Mouse (Mus musculus) kidney, postnatal 25 days (tissue): Measurements from ENCODE around the gene Rpl5.
"Not testable (repeated sequence)": the region's sequence is repeated elsewhere in the genome, so short reads cannot be mapped to it uniquely, and the experiment has no call there.

ENCODE experiments used
- DNase-seq, 2 experiments: peaks; one replicate each; pipeline ENCODE4 v3.0.0; 2021; ENCODE audit warnings: mixed read lengths in 2 of 2

Gene Rpl5

DNA sequence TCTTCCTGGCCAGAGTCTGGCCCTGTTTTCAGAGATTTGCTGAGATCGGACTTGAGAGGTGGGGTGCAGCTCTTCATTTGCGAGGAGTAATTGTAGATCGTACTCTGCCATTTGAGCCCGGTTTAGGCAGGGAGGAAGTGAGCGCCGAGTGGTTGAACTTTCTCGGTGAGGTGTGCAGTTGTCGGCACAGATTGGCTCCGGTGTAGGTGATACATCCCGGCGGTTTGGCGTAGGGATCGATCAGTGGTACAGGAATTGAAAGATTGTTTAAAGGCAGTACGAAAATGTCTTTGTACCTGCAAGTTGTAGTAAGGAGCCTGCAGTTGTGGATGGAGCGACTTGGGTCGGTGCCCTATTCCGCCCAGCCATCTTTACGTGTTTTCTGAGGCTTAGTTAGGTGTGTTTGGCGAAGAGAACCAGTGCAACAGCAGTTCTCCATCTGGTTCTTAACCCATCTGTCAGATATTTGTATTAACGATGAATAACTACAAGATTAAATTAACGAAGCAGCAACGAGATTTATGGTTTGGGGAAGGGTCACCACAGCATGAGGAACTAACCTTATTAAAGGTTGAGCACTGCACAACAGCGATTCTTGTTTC lies 813 bp downstream of the Rpl5 start:
- DNase-seq = no peak

DNA sequence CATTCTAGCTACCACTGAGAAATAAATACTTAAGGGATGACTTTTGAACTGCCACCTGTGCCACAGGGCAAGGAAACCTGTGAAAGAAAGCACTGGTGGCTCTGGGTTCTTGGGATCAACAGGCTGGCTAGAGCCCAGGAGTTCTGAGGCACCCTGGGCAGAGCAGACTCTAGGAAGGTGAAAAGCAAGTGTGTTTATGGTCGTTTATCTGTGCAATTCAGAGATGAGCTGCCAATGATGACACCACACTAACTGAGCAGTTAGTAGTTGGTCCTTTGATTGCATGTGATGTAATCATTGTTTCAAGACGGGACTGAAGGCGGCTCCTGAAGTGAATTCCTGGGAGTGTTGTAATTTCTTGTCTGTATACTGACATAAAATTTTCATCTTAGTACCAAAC lies 4.0 kb downstream of the Rpl5 start:
- DNase-seq = no peak

DNA sequence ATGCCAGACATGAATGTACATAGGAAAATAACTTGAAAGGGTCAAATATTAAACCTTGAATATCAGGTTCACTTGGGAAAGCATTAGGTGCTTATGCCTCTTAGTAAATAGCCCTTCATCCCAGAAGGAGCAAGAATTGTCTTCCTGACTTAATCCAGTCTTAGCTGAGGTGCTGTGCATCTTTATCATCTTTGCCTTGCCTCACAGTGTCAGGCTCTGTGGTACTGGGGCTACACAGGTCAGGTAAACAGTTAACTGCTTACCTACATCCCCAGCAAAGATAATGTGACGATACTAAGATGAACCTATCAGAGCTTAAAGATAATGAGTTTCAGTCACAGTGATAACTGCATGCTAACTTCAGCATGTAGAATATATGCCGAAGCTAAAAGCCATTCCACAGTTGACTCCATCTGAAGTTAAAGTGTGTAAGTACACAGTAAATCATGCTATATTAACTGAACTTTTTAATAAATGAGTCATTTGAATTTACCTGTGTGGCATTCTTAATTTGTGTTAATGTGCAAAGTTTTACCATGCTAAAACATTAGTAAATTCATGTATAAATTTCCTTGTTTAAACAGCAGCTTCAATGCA lies 8.3 kb downstream of the Rpl5 start:
- no peak for DNase-seq

DNA sequence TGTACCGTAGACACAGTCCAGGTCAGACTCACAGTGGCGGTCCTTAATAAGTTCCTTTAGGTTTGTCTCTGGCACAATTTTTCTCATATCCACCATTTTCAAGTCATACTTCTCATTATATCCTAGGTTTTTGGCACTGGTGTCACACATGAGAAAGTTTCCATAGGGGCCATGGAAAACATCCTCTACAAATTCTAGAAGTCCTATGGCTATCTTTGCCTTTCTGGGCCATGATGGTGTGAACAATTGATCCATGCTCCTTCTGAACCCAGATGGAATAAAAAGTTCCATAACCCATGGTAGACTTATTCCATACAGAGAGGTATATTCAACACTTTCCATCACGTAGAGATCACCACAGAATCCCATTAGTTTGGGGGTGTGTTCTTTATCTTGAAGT lies 9.4 kb downstream of the Rpl5 start:
- no peak for DNase-seq

DNA sequence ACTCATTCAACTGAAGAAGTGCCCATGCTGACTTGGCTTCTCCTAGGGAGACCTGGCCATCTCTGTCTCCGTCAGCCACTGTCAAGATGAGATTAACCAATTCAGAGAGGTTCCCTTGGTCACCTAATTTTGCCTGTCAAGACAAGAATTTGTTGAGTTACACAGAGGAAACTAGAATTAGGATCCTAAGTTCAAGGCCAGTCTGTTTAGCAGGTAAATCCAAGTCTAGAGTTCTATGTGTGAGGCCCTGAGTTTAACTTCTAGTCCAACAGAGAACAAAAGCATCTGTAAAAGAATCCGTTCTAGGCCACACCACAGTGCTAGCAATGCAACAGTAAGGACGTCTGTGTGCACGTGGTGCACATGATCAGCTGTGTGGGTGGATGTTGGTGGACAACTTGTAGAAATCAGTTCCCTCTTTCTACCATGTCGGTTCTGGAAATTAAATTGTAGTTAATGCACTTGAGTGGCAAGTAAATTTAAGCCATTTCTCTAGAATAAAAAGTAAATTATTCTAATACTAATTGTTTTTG lies 9.8 kb downstream of the Rpl5 start:
- no peak for DNase-seq

DNA sequence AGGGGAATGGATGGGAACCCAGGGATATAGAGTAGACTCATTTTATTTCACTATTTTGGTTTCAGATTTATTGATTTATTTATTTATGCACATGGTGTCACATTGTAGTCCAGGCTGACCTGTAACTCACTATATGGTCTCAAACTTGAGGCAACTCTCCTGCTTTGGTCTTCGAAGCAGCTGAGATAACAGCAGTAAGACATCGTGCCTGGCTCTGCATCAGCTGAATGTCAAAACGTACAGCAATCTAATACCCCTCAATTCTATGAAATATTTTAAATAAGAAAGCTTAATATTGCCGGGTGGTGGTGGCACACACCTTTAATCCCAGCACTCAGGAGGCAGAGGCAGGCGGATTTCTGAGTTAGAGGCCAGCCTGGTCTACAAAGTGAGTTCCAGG lies 10.7 kb downstream of the Rpl5 start:
- no peak for DNase-seq

DNA sequence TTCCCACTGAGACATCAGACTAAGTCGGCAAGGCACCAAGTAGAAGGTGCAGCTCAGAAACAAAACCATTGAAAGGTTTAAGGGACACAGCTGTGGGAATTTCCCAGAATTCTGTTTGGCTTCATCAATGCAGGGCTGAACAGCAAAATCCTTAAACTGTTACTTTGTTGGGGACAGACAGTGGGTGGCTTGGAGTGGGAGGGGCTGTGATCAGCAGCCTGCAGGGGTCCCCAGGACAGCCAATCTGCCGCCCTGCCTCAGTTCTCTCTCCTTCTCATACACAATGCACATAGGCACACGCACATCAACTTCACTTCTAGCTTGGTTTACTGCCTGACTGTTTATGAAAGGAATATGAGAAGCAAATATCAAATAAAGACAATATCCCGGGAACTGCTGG lies 15.0 kb downstream of the Rpl5 start:
- DNase-seq = no peak

DNA sequence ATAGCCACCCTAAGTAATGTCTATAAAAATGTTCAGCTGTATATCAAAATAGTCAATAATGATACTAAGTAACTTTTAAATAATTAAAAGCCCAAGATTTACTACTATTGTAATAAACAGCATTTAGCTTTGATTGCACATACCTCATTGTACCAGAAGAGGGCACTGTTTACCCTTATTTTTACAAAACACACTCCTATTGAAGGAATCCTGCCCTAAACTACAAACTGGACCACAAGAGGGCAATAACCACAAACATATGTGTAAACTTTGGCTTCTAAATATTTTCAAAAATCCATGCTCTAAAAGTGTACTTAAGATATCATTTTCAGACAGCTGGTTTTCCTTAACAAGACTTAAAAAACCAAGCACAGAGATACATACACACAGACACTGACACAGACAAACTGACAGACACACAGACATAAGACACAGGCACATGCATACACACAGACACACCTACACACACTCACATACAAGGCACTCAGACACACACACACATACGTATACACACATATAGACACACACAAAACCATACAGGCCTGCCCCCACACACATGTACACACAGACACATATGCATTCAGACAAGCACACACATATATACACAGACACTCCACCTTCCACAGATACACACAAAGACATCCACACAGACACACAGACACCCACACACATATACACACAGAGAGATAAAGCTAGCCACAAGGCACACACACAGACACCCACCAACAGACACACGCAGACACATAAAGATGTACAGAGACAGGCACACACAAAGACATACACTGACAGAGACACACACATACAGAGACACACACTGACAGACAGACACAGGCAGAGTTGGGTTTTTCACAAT lies 21.3 kb downstream of the Rpl5 start:
- peak in 1 of 2 experiments; percentile 70 for DNase-seq

DNA sequence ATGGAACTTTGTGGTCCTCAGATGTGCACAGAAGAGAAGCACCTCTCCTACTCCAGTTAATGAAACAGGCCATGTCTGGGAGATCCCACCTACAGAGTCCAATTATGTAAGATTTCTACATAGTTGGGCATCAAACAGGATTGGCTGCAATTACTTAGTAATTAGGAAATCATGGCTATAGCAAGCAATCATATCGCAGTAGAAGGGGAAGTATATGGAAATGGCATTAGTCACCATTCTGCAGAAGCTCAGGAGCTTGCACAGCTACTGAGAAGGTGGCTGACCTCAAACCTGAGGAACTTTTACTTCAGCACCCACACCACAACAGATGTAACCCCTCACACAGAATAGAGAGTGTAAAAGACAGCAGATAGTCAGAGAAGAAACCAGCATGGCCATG lies 22.5 kb downstream of the Rpl5 start:
- DNase-seq = no peak

DNA sequence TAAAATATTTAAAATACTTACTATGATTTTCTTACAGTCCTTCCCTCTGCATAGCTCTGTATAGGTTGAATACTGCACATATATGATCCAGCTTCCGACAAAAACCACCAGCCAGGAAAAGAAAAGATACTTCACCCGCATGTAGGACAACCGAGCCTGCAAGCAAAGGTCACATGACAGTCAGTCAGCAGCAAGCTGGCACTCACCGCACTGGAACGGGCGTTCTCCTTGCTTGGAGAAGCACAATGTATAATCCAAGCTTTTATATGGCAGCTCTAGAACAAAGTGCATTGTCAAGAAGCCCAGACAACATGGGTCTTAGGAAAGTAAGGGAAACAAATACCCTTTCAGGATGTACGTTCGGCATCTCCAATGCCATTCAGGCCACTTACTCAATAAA lies 24.3 kb downstream of the Rpl5 start:
- DNase-seq = peak; percentile 52 to 75

DNA sequence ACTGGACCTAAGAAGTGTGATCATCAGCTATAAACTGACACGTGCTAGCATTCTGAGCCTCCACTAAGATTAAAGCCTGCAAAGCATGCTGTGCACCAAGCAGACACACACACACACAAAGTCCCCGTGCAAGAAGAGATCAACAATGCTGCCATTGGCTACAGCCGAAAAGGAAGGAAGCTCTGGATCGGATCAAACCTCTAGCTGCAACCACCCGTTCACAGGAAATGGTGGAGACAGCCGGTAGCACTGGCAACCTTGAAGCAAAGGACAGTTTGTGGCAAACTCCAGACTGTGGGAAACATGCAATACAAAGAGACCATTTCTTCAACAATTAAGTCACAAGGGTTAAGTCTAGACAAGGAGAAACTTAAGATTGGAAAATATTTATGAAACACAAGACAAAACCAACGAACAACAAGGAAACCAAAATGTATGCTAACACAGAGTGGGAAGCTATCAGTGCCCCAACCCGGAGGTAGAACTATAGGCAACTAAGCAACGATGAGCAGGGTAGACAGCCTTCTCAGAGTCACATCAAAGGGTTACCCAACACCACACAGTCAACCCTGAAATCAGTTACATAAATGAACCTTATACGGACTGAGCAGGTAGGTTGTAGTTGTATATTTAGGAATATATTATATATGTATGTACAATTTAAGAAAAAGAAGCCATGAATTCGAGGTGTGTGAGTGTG lies 26.4 kb downstream of the Rpl5 start:
- no peak for DNase-seq

DNA sequence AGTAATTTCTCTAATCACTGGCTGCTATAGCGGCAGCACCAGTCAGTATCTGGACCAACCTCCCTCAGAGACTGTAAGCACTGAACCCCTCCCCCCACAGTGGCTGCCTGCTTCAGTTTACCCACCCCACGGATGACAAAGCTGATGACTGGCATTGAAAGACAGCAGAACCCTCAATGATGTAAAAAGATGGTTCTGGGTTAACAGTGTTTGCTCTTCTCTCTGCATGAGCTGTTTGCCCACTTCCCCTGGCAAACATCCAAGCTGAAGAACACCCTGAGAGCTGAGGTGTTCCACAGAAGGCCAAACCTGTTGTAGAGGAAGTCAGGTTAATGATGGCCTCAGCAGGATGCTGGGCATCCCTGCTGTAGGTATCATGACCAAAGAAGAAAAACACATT lies 32.3 kb downstream of the Rpl5 start:
- DNase-seq = no peak

DNA sequence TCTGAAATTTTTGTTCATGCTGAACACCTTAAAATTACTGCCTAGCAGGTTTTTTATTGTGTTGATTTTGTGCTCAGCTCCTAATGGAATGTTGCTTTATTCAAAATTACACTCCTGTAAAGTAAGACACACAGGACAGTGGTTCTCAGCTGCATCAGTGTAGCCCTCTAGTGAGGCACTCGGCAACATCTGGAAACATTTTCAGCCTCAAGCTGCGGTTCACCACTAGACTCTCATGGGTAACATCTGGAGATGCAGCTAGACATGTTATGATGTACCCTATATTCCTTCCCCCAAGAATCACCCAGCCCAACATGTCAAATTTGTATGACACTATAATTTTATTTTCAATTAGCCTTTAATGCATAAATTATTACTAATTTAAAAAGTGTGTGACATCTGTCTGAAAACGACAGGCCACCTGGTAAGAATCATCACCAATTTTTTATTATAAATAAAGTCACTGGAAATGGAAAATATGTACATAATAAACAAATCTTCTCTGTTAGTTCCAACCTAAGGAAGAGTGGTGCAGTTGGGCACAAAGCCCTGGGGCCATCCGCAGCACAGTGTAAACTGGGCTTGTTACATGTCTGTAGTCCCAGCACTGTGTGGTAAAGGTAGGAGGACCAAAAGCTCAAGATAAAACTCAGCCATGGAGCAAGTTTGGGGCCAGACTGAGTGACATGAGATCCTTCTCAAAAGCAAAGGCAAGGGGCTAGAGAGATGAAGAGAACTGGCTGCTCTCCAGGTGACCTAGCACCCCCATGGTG lies 33.1 kb downstream of the Rpl5 start:
- DNase-seq = no peak

DNA sequence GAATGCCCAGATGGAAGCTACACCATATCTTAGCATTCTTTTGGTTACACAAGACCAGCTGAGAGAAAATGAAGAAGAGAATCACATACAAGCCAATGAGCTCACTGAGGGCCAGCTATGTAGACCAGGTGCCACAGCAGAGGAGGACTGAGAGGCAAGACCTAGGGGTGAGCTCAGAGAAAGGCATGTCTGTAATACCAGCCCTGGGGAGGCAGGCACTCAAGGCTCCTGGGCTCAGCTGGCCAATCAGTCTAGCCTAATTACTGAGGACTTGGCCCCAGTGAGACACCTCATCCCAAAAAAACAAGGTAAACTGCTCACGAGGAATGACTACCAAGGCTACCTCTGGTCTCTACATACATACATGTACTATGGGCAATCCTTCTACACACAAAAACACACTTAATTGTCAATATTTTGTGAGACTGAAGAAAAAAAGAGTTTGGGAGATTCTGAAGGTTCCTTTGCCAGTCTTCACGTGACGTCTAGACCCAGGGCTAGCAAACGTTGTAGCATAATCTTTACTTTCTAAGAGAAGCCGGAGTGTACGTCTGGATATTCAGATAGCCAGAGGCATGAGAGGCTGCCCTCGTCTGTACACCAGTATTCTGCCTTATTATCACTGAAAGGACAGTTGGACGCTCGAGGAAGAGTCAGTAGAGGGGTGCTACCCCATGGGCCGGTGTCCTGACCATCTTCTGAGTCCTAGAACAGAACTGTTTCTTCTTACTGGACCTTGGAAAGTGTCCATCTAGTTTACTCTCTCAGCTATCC lies 34.7 kb downstream of the Rpl5 start:
- no peak for DNase-seq

DNA sequence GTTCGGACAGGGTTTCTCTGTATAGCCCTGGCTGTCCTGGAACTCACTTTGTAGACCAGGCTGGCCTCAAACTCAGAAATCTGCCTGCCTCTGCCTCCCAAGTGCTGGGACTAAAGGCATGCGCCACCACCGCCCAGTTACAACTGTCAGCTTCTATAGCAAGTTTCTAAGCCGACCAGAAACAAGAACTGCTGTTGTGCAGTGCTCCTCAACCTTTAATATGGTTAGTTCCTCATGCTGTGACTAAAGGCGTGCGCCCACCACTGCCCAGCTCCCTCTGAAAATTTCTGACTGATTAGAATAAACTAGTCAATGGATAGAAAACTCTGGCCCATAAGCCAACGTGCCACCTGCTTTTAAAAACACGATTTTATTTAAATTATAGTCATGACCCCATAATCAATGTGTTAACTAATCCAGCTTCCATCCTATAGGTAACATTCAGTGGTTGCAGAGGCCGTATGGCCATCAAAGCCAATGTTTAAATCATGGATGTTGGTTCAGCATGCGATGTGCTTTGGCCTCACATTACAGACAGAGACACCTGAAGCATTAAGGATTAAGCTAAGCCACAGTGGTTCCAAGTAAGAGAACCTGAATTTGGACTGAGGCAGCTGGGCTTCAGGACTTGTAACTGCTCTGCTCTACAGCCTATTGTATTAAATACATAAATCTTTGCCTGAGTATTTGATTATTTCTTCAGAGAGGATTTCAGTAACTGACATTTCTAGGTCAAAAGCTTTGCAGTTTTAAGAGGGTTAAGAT lies 36.5 kb downstream of the Rpl5 start:
- DNase-seq = no peak

DNA sequence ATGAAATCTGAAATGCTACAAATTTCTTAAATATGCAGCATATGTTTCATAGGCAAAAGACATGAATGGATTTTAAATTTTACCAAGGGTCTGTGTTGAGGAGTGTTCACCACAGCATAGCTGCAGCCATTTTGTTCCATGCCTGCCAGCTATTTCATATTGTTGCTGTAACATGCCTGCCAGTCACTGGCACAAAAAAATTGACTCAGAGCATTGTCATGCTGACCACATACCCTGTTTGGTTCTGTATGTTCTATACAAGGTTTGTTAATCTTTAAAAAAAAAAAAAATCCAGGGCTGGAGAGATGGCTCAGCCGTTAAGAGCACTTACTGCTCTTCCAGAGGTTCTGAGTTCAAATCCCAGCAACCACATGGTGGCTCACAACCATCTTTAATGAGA lies 38.2 kb downstream of the Rpl5 start:
- DNase-seq = not testable (repeated sequence)

DNA sequence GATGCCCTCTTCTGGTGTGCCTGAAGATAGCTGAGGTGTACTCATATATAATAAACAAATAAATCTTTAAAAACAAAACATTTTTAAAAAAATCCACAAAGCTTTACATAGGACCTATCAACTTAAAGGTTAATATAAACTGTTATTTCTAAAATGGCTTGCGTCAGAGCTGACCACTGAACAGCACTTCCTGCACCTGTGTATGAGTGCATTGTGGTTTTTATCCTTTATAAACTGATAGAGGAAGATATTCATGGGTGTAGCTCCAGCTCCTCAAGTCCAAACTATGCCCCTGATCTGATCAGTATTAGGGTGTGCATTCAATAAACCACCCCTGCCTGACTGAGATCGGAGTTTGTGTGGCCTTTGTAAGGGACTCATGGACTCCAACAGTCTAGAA lies 38.6 kb downstream of the Rpl5 start:
- DNase-seq = no peak

DNA sequence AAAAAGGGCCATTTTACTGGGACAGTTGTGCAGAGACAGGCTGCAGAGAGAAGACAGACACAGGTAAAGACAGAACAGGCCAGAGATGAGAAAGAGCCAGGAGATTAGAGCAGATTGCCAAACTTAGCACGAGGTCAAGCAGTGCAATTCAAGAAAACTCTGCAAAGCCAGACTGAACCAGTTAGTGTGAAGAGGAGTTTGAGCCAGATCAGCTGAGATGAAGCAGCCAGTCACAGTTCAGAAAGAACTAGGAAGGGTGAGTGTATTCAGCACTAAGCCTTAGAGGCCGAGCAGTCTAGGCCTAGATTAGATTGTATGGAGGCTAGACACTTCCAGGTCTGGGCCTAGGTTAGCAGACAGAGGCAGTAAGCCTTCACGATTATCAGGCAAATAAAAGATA lies 39.4 kb downstream of the Rpl5 start:
- DNase-seq = peak; percentile 57 to 81

DNA sequence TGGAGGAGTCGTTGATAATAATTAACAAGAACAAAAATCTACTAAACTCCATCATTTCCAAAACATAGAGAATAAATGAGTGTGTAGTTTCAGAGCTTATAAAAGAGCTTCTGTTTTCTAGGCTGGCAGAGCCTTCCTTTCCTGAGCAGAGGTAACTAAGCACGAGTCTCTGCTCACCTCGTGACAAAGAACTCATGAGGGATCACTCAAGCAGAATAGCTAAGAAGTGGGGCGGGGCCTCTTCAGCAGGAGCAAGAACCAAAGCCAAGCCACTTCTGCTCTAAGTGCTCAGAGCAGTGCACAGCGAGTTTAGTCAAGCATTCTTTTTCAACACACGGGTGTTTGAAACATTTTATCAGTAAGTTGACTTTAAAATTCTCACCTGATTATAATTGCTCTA lies 40.9 kb downstream of the Rpl5 start:
- DNase-seq = peak; percentile 82 to 87

DNA sequence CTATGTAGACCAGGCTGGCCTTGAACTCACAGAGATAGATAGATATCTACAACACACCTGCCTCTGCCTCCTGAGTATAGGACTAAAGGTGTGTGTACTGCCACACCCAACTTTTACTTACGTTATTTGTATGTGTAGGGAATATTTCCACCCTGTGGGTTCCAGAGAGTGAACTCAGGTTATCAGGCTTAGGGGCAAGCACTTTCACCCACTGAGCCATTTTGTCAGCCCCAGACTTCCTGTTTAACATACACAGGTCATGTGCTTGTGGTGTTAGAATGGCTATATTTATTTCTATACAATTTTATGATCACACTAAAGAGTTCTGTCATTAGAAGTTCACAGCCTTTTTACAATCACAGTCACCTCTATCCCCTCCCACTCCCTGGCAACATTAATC lies 42.6 kb downstream of the Rpl5 start:
- DNase-seq = no peak

DNA sequence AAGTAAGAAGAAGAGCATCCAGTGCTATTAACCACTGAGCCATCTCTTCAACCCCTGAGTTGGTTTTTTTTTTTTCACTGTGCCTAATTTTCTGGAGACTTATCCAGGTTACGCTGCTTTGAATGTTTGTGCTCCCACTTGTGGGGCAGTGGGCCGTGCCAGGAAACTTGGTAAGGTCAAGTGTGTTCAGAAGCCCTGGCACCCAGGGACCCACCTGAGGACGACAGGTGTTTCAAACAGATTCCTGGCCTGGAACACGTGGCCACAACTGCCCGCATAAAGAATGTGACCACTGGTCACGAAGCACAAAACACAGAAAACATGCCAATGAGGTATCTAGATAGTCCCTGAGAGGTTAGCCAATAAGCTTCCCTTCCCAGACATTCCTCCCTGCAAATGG lies 43.2 kb downstream of the Rpl5 start:
- no peak for DNase-seq
